Mouse (Mus musculus) testis, adult 2 months (tissue): ENCODE data around the gene Gtf2e1.

Experiments
- CTCF ChIP-seq: fragments of 200-500 bp; IDR thresholded peaks from 2 replicates; pipeline ENCODE4 v1.5.1; 2012; ENCODE audit warnings: low read depth, mild to moderate bottlenecking, inconsistent platforms, low read length, moderate library complexity; ENCODE audit not compliant: control insufficient read depth, insufficient read depth, insufficient replicate concordance
- POLR2A ChIP-seq: fragments of 200-500 bp; IDR thresholded peaks from 2 replicates; pipeline ENCODE4 v1.6.1; 2012; ENCODE audit warnings: low read depth, mild to moderate bottlenecking, inconsistent platforms, low read length, moderate library complexity; ENCODE audit not compliant: control insufficient read depth

- TF ChIP-seq CTCF (no peak), POLR2A (no peak)
These were observed 35.7 kb upstream of the Gtf2e1 start for GRCm38 (mm10) chr16:37575325-37575724.
